16 mouse cellular contexts compared by ENCODE assay signal in the genomic region with DNA sequence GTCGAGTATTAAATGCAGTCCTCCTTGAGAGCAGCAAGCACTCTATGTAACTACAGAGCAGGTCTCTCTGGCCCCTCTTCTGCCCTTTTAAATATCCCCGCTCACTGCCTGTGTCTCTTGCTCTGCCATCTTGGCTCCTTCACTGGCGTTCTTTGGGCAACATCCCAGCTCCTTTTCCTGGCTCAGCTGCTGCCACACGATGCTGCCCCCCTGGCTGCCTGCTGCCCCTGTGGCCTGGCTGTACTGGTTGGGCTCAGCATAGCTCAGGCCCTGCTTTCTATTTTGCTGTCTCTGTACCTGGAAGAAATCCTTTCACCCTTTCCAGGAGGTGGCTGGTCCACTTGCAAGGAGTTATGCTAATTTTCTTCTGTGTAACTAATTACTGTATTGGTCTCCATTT. TPM values are rescaled to one million over a fixed set of nuclear protein-coding genes. Genes with fewer than 3 reads are reported as not detected.
DNase-seq lines count a peak whose midpoint lies in the region; ATAC-seq and TF ChIP-seq lines count a peak whose summit lies in the region.
"Had no signal": no experiment of that assay in that cellular context is flagged by ENCODE, and none has a peak within 500 bp of the region (broad histone marks: within the 10 kb centered on the region; RNA-seq: fewer than 3 reads in every experiment).

No protein-coding gene starts in this region.

- no peak for ATAC-seq in liver, embryonic 12.5 days
- ATAC-seq: activated CD4-positive, CD25-positive, alpha-beta regulatory T cell, adult 4 months had no signal

- peak; percentile 20 to 37 for DNase-seq in heart, adult 18-20 months
- DNase-seq in heart, postnatal 25 days (ENCODE audit: low spot score): no peak
- no peak for DNase-seq in left cerebral cortex, adult 2 months (ENCODE audit: extremely low spot score in 1 of 2, low spot score in 2 of 2)
- no peak for DNase-seq in left cerebral cortex, adult 18-20 months (ENCODE audit: low spot score in 2 of 2)
- DNase-seq in cerebellum, postnatal 10 days: peak; percentile 93 to 94
- DNase-seq in gastrocnemius, postnatal 14 days: peak; percentile 69
- DNase-seq: embryo, embryonic 11 days; kidney, adult 11 months; right cerebral cortex, adult 18-20 months; thymus, postnatal 4 days had no signal

- H3K4me1 ChIP-seq in liver, embryonic 12.5 days: 0 out of 2 replicates have a peak, but pooled peaks cover 8% of the 10 kb centered on the region

- no peak overlapping the region for H3K4me3 ChIP-seq in left cerebral cortex, adult 2 months
- no peak overlapping the region for H3K4me3 ChIP-seq in liver, embryonic 12.5 days
- H3K4me3 ChIP-seq: erythroblast, embryonic 14.5 days; limb, embryonic 10.5 days; liver, embryonic 15.5 days; neural tube, embryonic 15.5 days had no signal

- H3K27ac ChIP-seq in left cerebral cortex, adult 2 months: no peak overlapping the region
- H3K27ac ChIP-seq in liver, embryonic 12.5 days: no peak overlapping the region
- H3K27ac ChIP-seq: limb, embryonic 10.5 days; liver, embryonic 15.5 days; neural tube, embryonic 15.5 days had no signal

- 52% methylated on average over 4 of the region's 4 CpGs for WGBS in liver, embryonic 12.5 days (ENCODE audit: insufficient replicate concordance)

- H3K27me3 ChIP-seq in liver, embryonic 12.5 days (replicated peaks): no peaks in the 10 kb centered on the region
- H3K27me3 ChIP-seq: liver, embryonic 15.5 days; neural tube, embryonic 15.5 days had no signal

- H3K4me2 ChIP-seq in liver, embryonic 12.5 days: no peak overlapping the region
- H3K4me2 ChIP-seq: liver, embryonic 15.5 days; neural tube, embryonic 15.5 days had no signal

- H3K9me3 ChIP-seq in liver, embryonic 12.5 days (replicated peaks): no peaks in the 10 kb centered on the region
- H3K9me3 ChIP-seq: limb, embryonic 10.5 days; liver, embryonic 15.5 days; neural tube, embryonic 15.5 days had no signal

- no peaks in the 10 kb centered on the region for H3K36me3 ChIP-seq in liver, embryonic 12.5 days
- H3K36me3 ChIP-seq: limb, embryonic 10.5 days; liver, embryonic 15.5 days had no signal

- peak; percentile 36 for TF ChIP-seq CTCF in left cerebral cortex, adult 2 months (IDR thresholded peaks at IDR 0.05)

- H3K9ac ChIP-seq in liver, embryonic 12.5 days: no peak overlapping the region
- H3K9ac ChIP-seq: liver, embryonic 15.5 days; neural tube, embryonic 15.5 days had no signal

- intact Hi-C loops in heart, postnatal 25 days (cut with DNase I): no loop called here
- intact Hi-C loops in left cerebral cortex, adult 2 months (cut with DNase I): no loop called here
- intact Hi-C loops in gastrocnemius, postnatal 14 days (cut with DNase I; ENCODE audit: low total_unique reads): no loop called here

RNA-seq across cellular contexts. Expression of a gene that starts 41.8 kb away (rescaled TPM):
- under 1 TPM; 0.72 to 0.82 TPM for total RNA-seq in heart, adult 18-20 months (2021)
- total RNA-seq in heart, postnatal 25 days (2021): under 1 TPM; 0.29 to 0.45 TPM
- total RNA-seq in left cerebral cortex, adult 2 months (2021): 10 to 100 TPM; 21.2 to 27.3 TPM
- 10 to 100 TPM; 18.2 to 20.6 TPM for total RNA-seq in left cerebral cortex, adult 18-20 months (2021)
- total RNA-seq in gastrocnemius, postnatal 14 days (2021): 1 to 10 TPM; 1.6 to 2.0 TPM
- 0.20 and 0.36 TPM in 2 replicates for polyA plus RNA-seq in liver, embryonic 12.5 days (2016; fragmentation: Nextera tagmentation; extraction: Ambion mirVana)
- polyA plus RNA-seq: activated CD4-positive, CD25-positive, alpha-beta regulatory T cell, adult 4 months; erythroblast, embryonic 14.5 days had no signal

Comparison
In these comparisons a context has a peak if more than half of its experiments do, and no peak if none do; other contexts are left out.
1. DNase-seq: peak in heart, adult 18-20 months (2 of 2), cerebellum, postnatal 10 days (2 of 2) and gastrocnemius, postnatal 14 days (single experiment); none in heart, postnatal 25 days (single experiment), left cerebral cortex, adult 2 months (0 of 2) and left cerebral cortex, adult 18-20 months (0 of 2).
2. RNA of a gene that starts 41.8 kb away (total RNA-seq): 21.2 to 27.3 TPM in left cerebral cortex, adult 2 months and 18.2 to 20.6 TPM in left cerebral cortex, adult 18-20 months; 1.6 to 2.0 TPM in gastrocnemius, postnatal 14 days, 0.72 to 0.82 TPM in heart, adult 18-20 months and 0.29 to 0.45 TPM in heart, postnatal 25 days; every median in the first group is over 4 times any median in the second.